15 mouse cellular contexts compared by ENCODE assay signal in the genomic region with DNA sequence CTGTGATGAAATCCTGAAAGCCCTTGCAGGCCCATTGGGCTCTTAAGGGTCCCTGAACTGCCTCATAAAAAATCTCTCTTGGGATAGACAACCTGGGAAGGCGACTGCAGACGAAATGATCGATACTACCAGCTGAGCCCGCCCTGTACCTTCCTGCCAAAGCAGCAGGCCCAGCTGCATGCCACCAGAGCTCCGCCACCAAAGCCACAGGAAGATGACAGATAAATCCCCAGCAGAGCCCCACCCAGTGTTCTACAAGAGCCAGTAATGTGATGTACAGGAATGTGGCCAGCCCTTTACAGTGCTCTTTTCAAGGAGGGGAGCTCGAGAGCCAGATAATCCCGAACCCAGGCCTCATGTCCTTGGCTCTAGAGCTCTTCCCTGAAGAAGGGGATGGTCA.
DNase-seq lines count a peak whose midpoint lies in the region; ATAC-seq and TF ChIP-seq lines count a peak whose summit lies in the region.
"Had no signal": no experiment of that assay in that cellular context is flagged by ENCODE, and none has a peak within 500 bp of the region (broad histone marks: within the 10 kb centered on the region; RNA-seq: fewer than 3 reads in every experiment).

No protein-coding gene starts in this region.

- no peaks in the 10 kb centered on the region for H3K36me3 ChIP-seq in heart, embryonic 15.5 days
- no peaks in the 10 kb centered on the region for H3K36me3 ChIP-seq in stomach, postnatal 0 days (ENCODE audit: control insufficient read depth, insufficient read depth, low read length)
- H3K36me3 ChIP-seq: forebrain, embryonic 10.5 days; hindbrain, embryonic 13.5 days had no signal

- H3K27ac ChIP-seq in heart, embryonic 15.5 days = peak overlapping the region; percentile 60
- H3K27ac ChIP-seq in stomach, postnatal 0 days (replicated peaks) = peak overlapping the region; percentile 41; the same call in 1 of the 2 replicates
- H3K27ac ChIP-seq: forebrain, embryonic 10.5 days; hindbrain, embryonic 13.5 days; layer of hippocampus, adult 2 months; liver, embryonic 14.5 days had no signal

- H3K9ac ChIP-seq in heart, embryonic 15.5 days = no peak overlapping the region
- no peak overlapping the region for H3K9ac ChIP-seq in stomach, postnatal 0 days (ENCODE audit: low read length)
- H3K9ac ChIP-seq: hindbrain, embryonic 13.5 days; liver, embryonic 14.5 days had no signal

- 44% methylated on average over 7 of the region's 7 CpGs for WGBS in heart, embryonic 15.5 days
- WGBS in stomach, postnatal 0 days = 55% methylated on average over 7 of the region's 7 CpGs

- no peaks in the 10 kb centered on the region for H3K9me3 ChIP-seq in heart, embryonic 15.5 days (replicated peaks)
- H3K9me3 ChIP-seq in stomach, postnatal 0 days (ENCODE audit: control insufficient read depth, low read length) = no peaks in the 10 kb centered on the region
- H3K9me3 ChIP-seq: forebrain, embryonic 10.5 days; hindbrain, embryonic 13.5 days; megakaryocyte, embryonic 14.5 days had no signal

- H3K4me1 ChIP-seq in heart, embryonic 15.5 days (replicated peaks) = peaks cover 21% of the 10 kb centered on the region
- peaks cover 5% of the 10 kb centered on the region for H3K4me1 ChIP-seq in stomach, postnatal 0 days (replicated peaks; ENCODE audit: control insufficient read depth, insufficient read depth)
- H3K4me1 ChIP-seq: forebrain, embryonic 10.5 days had no signal

- DNase-seq in heart, postnatal 4 days = no peak
- peak; percentile 70 for DNase-seq in 416B (ENCODE audit: low read depth)
- DNase-seq in stomach, postnatal 0 days (ENCODE audit: low spot score) = no peak
- no peak for DNase-seq in right cerebral cortex, postnatal 10 days (ENCODE audit: low spot score in 2 of 2)
- DNase-seq in ovary, postnatal 14 days (ENCODE audit: low spot score) = no peak
- DNase-seq in left cerebral cortex, adult 11 months (ENCODE audit: low spot score) = no peak
- DNase-seq: kidney, adult 9 months; spleen, adult 18-20 months had no signal

- peak; percentile 69 for ATAC-seq in heart, embryonic 15.5 days (replicated peaks; ENCODE audit: insufficient number of reproducible peaks, insufficient read depth, low FRiP score, low read depth)
- 0 out of 2 replicates have a peak, but pooled peaks have one; percentile 43 for ATAC-seq in erythroid progenitor cell, adult 5-6 weeks (replicated peaks; ENCODE audit: low FRiP score, poor library complexity, severe bottlenecking)
- ATAC-seq in stomach, postnatal 0 days (ENCODE audit: low FRiP score, low TSS enrichment) = no peak; the same call in 1 of the 2 replicates

- peak overlapping the region; percentile 34 for H3K4me2 ChIP-seq in heart, embryonic 15.5 days
- H3K4me2 ChIP-seq in stomach, postnatal 0 days (replicated peaks; ENCODE audit: low read depth) = no peak overlapping the region
- H3K4me2 ChIP-seq: hindbrain, embryonic 13.5 days had no signal

- peaks cover 13% of the 10 kb centered on the region for H3K27me3 ChIP-seq in heart, embryonic 15.5 days
- H3K27me3 ChIP-seq in stomach, postnatal 0 days (ENCODE audit: control insufficient read depth, insufficient read depth, low read length) = no peaks in the 10 kb centered on the region

- TF ChIP-seq EP300 in stomach, postnatal 0 days (optimal IDR thresholded peaks at IDR 0.05) = no peak

- no peak overlapping the region for H3K4me3 ChIP-seq in heart, embryonic 15.5 days
- no peak overlapping the region for H3K4me3 ChIP-seq in stomach, postnatal 0 days (ENCODE audit: low read depth, low read length)
- H3K4me3 ChIP-seq: forebrain, embryonic 10.5 days; hindbrain, embryonic 13.5 days; layer of hippocampus, adult 2 months; megakaryocyte, embryonic 14.5 days had no signal

- no peak for TF ChIP-seq CTCF in stomach, postnatal 0 days (IDR thresholded peaks at IDR 0.05; ENCODE audit: low read depth)
